Mouse (Mus musculus) kidney, embryonic 16.5 days (tissue): Measurements from ENCODE around the gene Pwp1. TPM values are rescaled to one million over a fixed set of nuclear protein-coding genes. Genes with fewer than 3 reads are reported as not detected.

ENCODE experiments used
- ATAC-seq: fragments of 200-750 bp; cut with Nextera tagmentation; 2 replicates; pipeline ENCODE4 v1.8.0; 2017; ENCODE audit warnings: moderate TSS enrichment; ENCODE audit not compliant: low FRiP score, low TSS enrichment
- H3K27ac ChIP-seq: fragments of 300-500 bp; sonication (generic); 2 replicates; pipeline ENCODE4 v1.5.1; 2014; ENCODE audit warnings: low read length
- H3K27me3 ChIP-seq: fragments of 300-500 bp; sonication (generic); 2 replicates; pipeline ENCODE4 v1.6.1; 2014; ENCODE audit warnings: low read length, control low read depth, mixed read lengths; ENCODE audit not compliant: insufficient read depth
- H3K36me3 ChIP-seq: fragments of 300-500 bp; sonication (generic); 2 replicates; pipeline ENCODE4 v1.6.1; 2014; ENCODE audit warnings: low read length, control low read depth, mixed read lengths; ENCODE audit not compliant: insufficient read depth
- H3K4me1 ChIP-seq: fragments of 300-500 bp; sonication (generic); 2 replicates; pipeline ENCODE4 v1.6.1; 2014; ENCODE audit warnings: low read length, control low read depth, mixed read lengths; ENCODE audit not compliant: insufficient read depth
- H3K4me2 ChIP-seq: fragments of 300-500 bp; sonication (generic); replicated peaks from 2 replicates; pipeline ENCODE4 v1.6.1; 2014; ENCODE audit warnings: low read depth, low read length
- H3K4me3 ChIP-seq: fragments of 300-500 bp; sonication (generic); 2 replicates; pipeline ENCODE4 v1.5.1; 2014; ENCODE audit warnings: mild to moderate bottlenecking, low read length
- H3K9ac ChIP-seq: fragments of 300-500 bp; sonication (generic); replicated peaks from 2 replicates; pipeline ENCODE4 v1.6.1; 2014; ENCODE audit warnings: low read length
- H3K9me3 ChIP-seq: fragments of 300-500 bp; sonication (generic); 2 replicates; pipeline ENCODE4 v1.6.1; 2016; ENCODE audit warnings: low read length, control low read depth
- WGBS: fragments of 180-500 bp; shearing (Covaris S2); extraction: QIAGEN DNeasy Blood & Tissue Kit; methylation state at CpG from one replicate; pipeline ENCODE4 v1.1.7; 2014; 5-methylcytosine and 5-hydroxymethylcytosine counted together
- polyA plus RNA-seq: library from polyadenylated mRNA; unstranded; fragments of >200 nt; fragmentation: Nextera tagmentation; extraction: Ambion mirVana; gene quantifications from 2 replicates; pipeline ENCODE4 v1.2.1, GENCODE M21; 2015

Pwp1 gene
- polyA plus RNA-seq, 1 experiment from 2014 or later = 87.0 TPM

DNA sequence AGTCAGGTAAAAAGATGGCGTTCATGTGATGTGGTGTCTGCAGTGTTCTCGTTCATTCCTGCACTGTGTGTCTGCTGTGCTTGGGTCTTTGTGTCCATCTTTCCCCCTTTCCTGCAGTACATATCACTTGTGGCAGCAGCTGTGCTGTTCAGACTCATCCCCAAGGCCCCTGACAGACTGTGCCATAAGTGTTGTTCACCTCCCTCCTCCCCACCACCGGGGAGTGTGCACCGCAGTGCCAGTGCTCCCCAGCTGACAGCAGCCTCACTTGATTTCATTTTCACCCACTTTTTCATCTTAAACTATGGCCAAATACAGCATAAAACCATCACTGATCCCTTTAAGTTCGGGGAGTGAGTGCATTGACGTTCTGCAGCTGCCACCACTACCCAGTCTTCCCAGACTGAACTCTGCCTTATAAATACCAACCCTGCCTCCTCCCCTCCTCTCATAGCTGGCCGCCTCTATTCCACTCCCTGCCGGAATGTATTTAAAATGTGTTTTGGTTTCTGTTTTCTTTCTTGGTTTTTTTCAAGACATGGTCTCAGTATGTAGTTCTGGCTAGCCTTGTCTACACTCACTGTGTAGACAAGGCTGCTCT, 50.7 kb downstream of the Pwp1 start:
- 79% methylated on average over 8 of the region's 8 CpGs for WGBS
- H3K9ac ChIP-seq = no peak overlapping the region
- no peak overlapping the region for H3K4me2 ChIP-seq
- no peaks in the 10 kb centered on the region for H3K4me1 ChIP-seq
- H3K9me3 ChIP-seq = no peaks in the 10 kb centered on the region
- no peaks in the 10 kb centered on the region for H3K27me3 ChIP-seq
- H3K27ac ChIP-seq = no peak overlapping the region
- ATAC-seq = no peak
- H3K4me3 ChIP-seq = no peak overlapping the region
- H3K36me3 ChIP-seq = peaks cover 71% of the 10 kb centered on the region

DNA sequence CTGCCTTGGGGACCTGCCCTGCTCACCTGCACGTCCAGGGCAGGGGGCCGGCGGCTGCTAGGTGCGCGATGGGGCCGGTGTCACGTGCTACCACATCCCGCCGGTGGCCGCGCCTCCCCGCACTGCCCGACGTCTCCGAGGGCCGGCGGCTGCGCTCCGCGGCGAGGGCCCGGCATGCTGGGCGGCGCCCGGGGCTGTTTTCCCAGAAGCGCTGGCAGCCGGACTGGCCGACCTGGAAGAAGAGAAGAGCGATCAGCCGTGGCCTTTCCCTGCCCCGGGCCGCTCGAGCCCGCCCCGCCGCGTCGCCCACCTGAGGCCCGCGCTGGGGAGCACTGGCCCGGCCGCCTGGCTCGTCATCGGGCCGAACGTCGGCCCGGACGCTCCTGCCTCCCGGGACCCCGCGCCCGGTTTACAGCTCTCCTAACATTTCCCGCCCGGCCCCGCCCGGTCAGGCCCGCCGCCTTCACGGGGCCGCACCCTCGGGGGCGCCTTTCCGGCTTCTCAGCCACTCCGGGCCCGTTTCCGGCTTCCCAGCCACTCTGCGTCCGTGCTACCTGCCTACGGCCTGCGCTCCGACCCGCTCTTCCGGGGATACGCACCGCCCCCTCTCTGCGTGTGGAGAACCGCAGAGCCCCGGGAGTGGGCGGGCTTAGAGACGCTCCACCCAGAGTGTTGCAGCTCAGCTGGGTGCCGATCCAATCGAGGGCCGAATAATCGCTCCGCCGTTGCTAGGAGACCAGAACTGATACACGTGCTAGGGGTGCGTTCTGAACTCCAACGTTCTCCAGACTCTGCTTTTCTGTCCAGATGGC, 87.4 kb downstream of the Pwp1 start, which contains the start of gene Prdm4:
Gene Prdm4 (minus strand): TSS at position 645 of the 812 bp plus-strand sequence.
- peak; percentile 100 for ATAC-seq
- peaks cover 17% of the 10 kb centered on the region for H3K36me3 ChIP-seq
- H3K27ac ChIP-seq = peak within 1 kb of the TSS; percentile 87
- H3K9me3 ChIP-seq = no peaks in the 10 kb centered on the region
- WGBS = 0% methylated on average over 85 of the region's 90 CpGs
- H3K4me1 ChIP-seq = peaks cover 11% of the 10 kb centered on the region
- peak within 1 kb of the TSS; percentile 90 for H3K9ac ChIP-seq
- peak within 1 kb of the TSS; percentile 90 for H3K4me2 ChIP-seq
- peak within 1 kb of the TSS; percentile 88 for H3K4me3 ChIP-seq
- H3K27me3 ChIP-seq = no peaks in the 10 kb centered on the region

DNA sequence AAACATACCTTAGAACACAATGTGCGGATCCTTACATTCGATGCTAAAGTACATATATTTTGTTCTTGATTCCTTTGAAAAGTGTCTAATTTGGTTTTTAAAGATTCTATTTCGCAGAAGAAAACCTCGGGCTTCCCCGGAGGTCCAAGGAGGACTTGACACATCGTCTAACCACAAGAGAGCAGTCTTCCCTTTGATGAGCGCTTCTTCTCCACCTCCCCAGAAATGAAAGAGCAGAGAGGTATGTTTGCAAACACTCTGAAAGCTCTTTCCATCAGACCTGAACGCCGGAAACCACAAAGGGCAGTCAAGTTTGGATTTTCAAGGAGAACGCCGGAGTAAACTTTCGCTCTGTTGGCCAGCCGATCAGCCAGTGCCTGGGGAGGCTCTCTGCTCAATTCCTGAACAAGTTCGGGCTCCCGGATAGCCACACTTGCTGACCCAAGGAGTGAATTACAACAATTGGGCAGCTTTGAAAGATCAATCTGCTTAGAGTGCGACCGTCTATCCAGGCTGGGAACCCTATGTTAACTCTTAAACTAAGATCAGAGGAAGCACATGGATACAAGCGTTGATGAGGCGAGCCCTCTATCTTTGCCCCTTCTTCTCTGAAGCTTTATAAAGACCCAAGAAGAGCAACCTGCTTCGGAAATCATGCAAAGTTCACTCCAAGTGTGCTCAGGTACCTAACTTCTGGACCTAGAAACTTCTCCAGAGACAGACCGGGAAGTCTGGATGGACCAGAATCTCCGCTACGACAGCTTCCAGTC, 98.6 kb downstream of the Pwp1 start, which contains the start of gene Ascl4:
Gene Ascl4 (plus strand): TSS at position 6 of the 770 bp plus-strand sequence.
- Histone ChIP-seq H3K4me3 (peak within 1 kb of the TSS; percentile 52), H3K4me1 (peaks cover 7% of the 10 kb centered on the region), H3K4me2 (peak within 1 kb of the TSS; percentile 73), H3K9me3 (no peaks in the 10 kb centered on the region), H3K27me3 (peaks cover 25% of the 10 kb centered on the region), H3K9ac (peak within 1 kb of the TSS; percentile 56), H3K36me3 (no peaks in the 10 kb centered on the region), H3K27ac (0 out of 2 replicates have a peak within 1 kb of the TSS, but pooled peaks have one; percentile 27)
- WGBS = under 1% methylated on average over 23 of the region's 23 CpGs
- ATAC-seq = no peak; the same call in 1 of the 2 replicates

DNA sequence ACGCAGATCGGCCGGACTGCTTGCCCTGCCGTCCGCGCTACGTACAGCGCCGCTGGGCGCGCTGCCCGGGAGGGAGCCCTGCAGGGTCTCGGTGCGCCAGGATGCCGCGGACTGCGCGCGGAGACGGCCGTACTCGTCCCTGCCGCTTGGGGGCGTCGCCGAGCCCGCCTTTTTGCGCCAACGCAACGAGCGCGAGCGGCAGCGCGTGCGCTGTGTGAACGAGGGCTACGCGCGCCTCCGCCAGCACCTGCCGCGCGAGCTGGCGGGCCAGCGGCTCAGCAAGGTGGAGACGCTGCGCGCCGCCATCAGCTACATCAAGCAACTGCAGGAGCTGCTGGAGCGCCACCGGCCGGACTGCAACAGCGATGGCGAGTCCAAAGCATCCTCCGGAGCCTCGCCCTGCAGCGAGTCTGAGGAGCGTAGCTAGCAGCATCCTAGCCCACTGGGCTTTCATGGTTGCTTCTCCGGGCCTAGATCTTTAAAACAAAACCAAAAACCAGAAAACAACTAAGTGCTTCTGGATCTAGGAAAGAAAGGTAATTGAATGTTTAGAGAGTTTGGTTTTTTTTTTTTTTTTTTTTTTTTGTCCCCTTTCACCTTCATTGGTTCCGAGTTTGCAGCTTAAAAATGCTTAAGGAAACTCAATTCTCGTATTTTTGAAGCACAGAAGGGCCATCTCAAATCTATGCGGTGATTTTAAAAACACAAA, 99.4 kb downstream of the Pwp1 start:
- 1% methylated on average over 63 of the region's 63 CpGs for WGBS
- Histone ChIP-seq H3K4me1 (peaks cover 7% of the 10 kb centered on the region), H3K9ac (peak overlapping the region; percentile 56), H3K27me3 (peaks cover 21% of the 10 kb centered on the region; the same call in 1 of the 2 replicates), H3K4me3 (peak overlapping the region; percentile 52), H3K9me3 (no peaks in the 10 kb centered on the region), H3K4me2 (peak overlapping the region; percentile 73), H3K36me3 (no peaks in the 10 kb centered on the region), H3K27ac (0 out of 2 replicates have a peak overlapping the region, but pooled peaks have one; percentile 27)
- peak; percentile 91 for ATAC-seq

DNA sequence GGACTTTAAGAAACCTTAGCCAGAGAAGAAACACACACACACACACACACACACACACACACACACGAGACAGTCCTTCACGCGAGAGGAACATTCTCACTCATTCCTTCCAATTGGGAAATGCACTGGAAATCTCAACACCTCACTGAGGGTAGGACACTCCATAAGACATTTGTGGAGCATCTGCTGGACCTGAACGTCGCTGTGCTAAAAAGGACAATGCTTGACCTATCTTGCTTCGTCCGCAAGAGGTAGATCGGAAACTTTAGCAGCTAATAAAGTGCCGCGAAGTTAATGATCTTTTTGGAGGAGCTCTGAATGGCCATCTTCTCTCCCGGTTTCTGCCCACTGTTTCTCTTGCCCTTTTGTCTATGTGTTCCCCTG, 99.9 kb downstream of the Pwp1 start:
- peak overlapping the region; percentile 52 for H3K4me3 ChIP-seq
- H3K27me3 ChIP-seq = peaks cover 16% of the 10 kb centered on the region; the same call in 1 of the 2 replicates
- ATAC-seq = no peak
- H3K27ac ChIP-seq = no peak overlapping the region
- H3K9me3 ChIP-seq = no peaks in the 10 kb centered on the region
- H3K9ac ChIP-seq = peak overlapping the region; percentile 15; the same call in 1 of the 2 replicates
- H3K4me2 ChIP-seq = peak overlapping the region; percentile 73
- 36% methylated on average over 11 of the region's 11 CpGs for WGBS
- peaks cover 7% of the 10 kb centered on the region for H3K4me1 ChIP-seq
- no peaks in the 10 kb centered on the region for H3K36me3 ChIP-seq

DNA sequence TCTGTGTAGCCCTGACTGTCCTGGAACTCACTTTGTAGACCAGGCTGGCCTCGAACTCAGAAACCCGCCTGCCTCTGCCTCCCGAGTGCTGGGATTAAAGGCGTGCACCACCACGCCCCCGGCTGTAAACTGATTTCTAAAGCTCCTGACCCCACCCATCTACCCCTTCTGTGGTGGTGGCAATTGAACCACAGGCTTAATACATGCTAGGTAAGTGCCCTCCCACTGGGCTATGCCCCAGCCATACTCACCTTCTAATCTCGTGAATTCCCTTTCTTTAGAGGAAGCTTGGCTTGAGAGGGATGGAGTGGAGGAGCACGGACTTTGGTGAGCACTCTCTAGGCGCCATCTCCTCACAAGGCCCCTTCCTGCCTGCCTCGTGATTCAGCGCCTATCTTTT, 100.7 kb downstream of the Pwp1 start:
- H3K27ac ChIP-seq = no peak overlapping the region
- H3K4me1 ChIP-seq = peaks cover 7% of the 10 kb centered on the region
- ATAC-seq = no peak
- peaks cover 16% of the 10 kb centered on the region; the same call in 1 of the 2 replicates for H3K27me3 ChIP-seq
- H3K36me3 ChIP-seq = no peaks in the 10 kb centered on the region
- H3K4me2 ChIP-seq = no peak overlapping the region
- no peak overlapping the region for H3K4me3 ChIP-seq
- H3K9ac ChIP-seq = no peak overlapping the region
- H3K9me3 ChIP-seq = no peaks in the 10 kb centered on the region
- WGBS = 93% methylated on average over 11 of the region's 11 CpGs

DNA sequence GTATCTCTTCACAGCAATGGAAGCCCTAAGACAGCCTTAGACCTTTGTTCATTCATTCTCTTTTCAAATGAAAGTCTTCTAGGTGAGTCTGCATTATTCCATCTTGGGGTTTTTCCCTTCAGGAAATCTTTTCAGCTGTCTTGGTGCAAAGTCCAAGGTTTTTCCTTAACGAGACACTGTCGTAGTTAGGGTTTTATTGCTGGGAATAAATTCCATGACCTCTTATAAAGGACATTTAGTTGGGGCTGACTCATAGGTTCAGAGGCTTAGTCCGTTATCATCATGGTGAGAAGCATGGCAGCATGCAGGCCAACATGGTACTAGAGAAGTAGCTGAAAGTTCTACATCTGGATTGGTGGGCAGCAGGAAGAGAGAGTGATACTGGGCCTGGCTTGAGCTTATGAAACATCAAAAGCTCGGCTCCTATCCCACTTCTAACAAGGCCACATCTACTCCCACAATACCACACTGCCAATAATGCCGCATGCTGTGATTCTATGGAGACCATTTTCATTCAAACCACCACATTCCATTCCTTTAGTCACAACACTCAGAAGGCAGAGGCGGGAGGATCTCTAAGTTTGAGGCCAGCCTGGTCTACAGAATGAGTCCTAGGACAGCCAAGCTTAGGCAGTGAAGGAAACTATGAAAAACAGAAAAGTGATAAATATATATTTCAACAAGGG, 107.1 kb downstream of the Pwp1 start:
- Histone ChIP-seq H3K27ac (no peak overlapping the region), H3K4me3 (no peak overlapping the region), H3K9ac (no peak overlapping the region), H3K4me1 (no peaks in the 10 kb centered on the region), H3K9me3 (peaks cover 14% of the 10 kb centered on the region; the same call in 1 of the 2 replicates), H3K4me2 (no peak overlapping the region), H3K36me3 (peaks cover 49% of the 10 kb centered on the region), H3K27me3 (no peaks in the 10 kb centered on the region)
- 90% methylated on average over 6 of the region's 6 CpGs for WGBS
- ATAC-seq = no peak
